ENCODE assay signal across 9 mouse cellular contexts in the genomic region with DNA sequence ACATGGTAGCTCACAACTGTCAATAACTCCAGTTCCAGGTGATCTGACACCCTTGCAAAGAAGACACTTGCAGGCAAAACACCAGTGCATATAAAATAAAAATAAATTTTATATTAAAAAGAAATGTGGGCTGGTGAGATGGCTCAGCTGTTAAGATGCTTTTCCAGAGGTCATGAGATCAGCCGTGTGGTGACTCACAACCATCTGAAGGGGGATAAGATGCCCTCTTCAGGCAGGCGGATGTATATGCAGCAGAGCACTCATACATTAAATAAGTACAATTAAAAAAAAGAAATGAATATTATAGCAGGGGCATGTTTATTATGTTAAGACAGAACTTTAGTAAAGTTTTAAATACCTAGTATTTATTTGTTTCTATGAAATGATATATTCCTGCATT. TPM values are rescaled to one million over a fixed set of nuclear protein-coding genes. Genes with fewer than 3 reads are reported as not detected.
DNase-seq lines count a peak whose midpoint lies in the region; ATAC-seq and TF ChIP-seq lines count a peak whose summit lies in the region.
"Had no signal": no experiment of that assay in that cellular context is flagged by ENCODE, and none has a peak within 500 bp of the region (broad histone marks: within the 10 kb centered on the region; RNA-seq: fewer than 3 reads in every experiment).

No protein-coding gene starts in this region.

- no peak overlapping the region for H3K9ac ChIP-seq in embryonic facial prominence, embryonic 11.5 days (replicated peaks; ENCODE audit: low read length)
- H3K9ac ChIP-seq in midbrain, postnatal 0 days (replicated peaks; ENCODE audit: low read length, poor library complexity, severe bottlenecking) = no peak overlapping the region
- H3K9ac ChIP-seq in midbrain, embryonic 16.5 days (ENCODE audit: low read depth, low read length) = no peak overlapping the region
- no peak overlapping the region for H3K9ac ChIP-seq in heart, embryonic 12.5 days
- H3K9ac ChIP-seq: limb, embryonic 12.5 days had no signal

- WGBS in embryonic facial prominence, embryonic 11.5 days = 51% methylated on average over 2 of the region's 2 CpGs
- WGBS in embryonic facial prominence, embryonic 10.5 days = 54% methylated on average over 2 of the region's 2 CpGs
- WGBS in midbrain, postnatal 0 days = 35% methylated on average over 2 of the region's 2 CpGs
- WGBS in midbrain, embryonic 16.5 days = 53% methylated on average over 2 of the region's 2 CpGs
- 46% methylated on average over 2 of the region's 2 CpGs for WGBS in heart, embryonic 12.5 days

- no peak for ATAC-seq in embryonic facial prominence, embryonic 11.5 days (replicated peaks; ENCODE audit: insufficient number of reproducible peaks, low FRiP score, low TSS enrichment, low read depth)
- ATAC-seq in midbrain, postnatal 0 days (ENCODE audit: low FRiP score) = no peak
- no peak for ATAC-seq in midbrain, embryonic 16.5 days
- ATAC-seq in heart, embryonic 12.5 days (ENCODE audit: insufficient number of reproducible peaks, low FRiP score) = no peak

- H3K4me3 ChIP-seq in embryonic facial prominence, embryonic 11.5 days (ENCODE audit: low read depth, low read length) = no peak overlapping the region
- no peak overlapping the region for H3K4me3 ChIP-seq in embryonic facial prominence, embryonic 10.5 days
- H3K4me3 ChIP-seq in midbrain, postnatal 0 days (ENCODE audit: low read depth, low read length) = no peak overlapping the region
- H3K4me3 ChIP-seq in midbrain, embryonic 16.5 days (ENCODE audit: low read depth, low read length) = no peak overlapping the region
- no peak overlapping the region for H3K4me3 ChIP-seq in heart, embryonic 12.5 days
- H3K4me3 ChIP-seq: limb, embryonic 12.5 days had no signal

- H3K4me2 ChIP-seq in embryonic facial prominence, embryonic 11.5 days (ENCODE audit: low read depth, low read length) = no peak overlapping the region
- H3K4me2 ChIP-seq in midbrain, postnatal 0 days (ENCODE audit: low read depth, low read length, poor library complexity, severe bottlenecking) = no peak overlapping the region
- H3K4me2 ChIP-seq in midbrain, embryonic 16.5 days (ENCODE audit: low read length) = no peak overlapping the region
- no peak overlapping the region for H3K4me2 ChIP-seq in heart, embryonic 12.5 days
- H3K4me2 ChIP-seq: limb, embryonic 12.5 days had no signal

- no peaks in the 10 kb centered on the region for H3K4me1 ChIP-seq in embryonic facial prominence, embryonic 11.5 days (ENCODE audit: control insufficient read depth, insufficient read depth, low read length)
- 0 out of 2 replicates have a peak, but pooled peaks cover 1% of the 10 kb centered on the region for H3K4me1 ChIP-seq in embryonic facial prominence, embryonic 10.5 days
- H3K4me1 ChIP-seq in midbrain, postnatal 0 days (ENCODE audit: insufficient read depth, low read length) = no peaks in the 10 kb centered on the region
- H3K4me1 ChIP-seq in midbrain, embryonic 16.5 days (ENCODE audit: control insufficient read depth, insufficient read depth, low read length) = no peaks in the 10 kb centered on the region
- H3K4me1 ChIP-seq in heart, embryonic 12.5 days (replicated peaks) = no peaks in the 10 kb centered on the region
- H3K4me1 ChIP-seq: limb, embryonic 12.5 days had no signal

- TF ChIP-seq CTCF in midbrain, postnatal 0 days (IDR thresholded peaks at IDR 0.05) = peak; percentile 56

- DNase-seq in embryonic facial prominence, embryonic 11.5 days (ENCODE audit: low spot score) = peak; percentile 30
- no peak for DNase-seq in embryonic facial prominence, embryonic 10.5 days (ENCODE audit: low spot score)
- DNase-seq in midbrain, postnatal 0 days (ENCODE audit: low spot score) = peak; percentile 15
- DNase-seq in induced T-regulatory cell, adult 2 months (ENCODE audit: low read depth) = peak; percentile 52
- DNase-seq in thymus, postnatal 25 days = peak; percentile 31
- no peak for DNase-seq in ovary, adult 18-20 months (ENCODE audit: low spot score)

- H3K36me3 ChIP-seq in embryonic facial prominence, embryonic 11.5 days (replicated peaks; ENCODE audit: control insufficient read depth, insufficient read depth, low read depth, low read length) = peaks cover 6% of the 10 kb centered on the region; the same call in 1 of the 2 replicates
- peaks cover 94% of the 10 kb centered on the region for H3K36me3 ChIP-seq in embryonic facial prominence, embryonic 10.5 days (replicated peaks)
- peaks cover 5% of the 10 kb centered on the region for H3K36me3 ChIP-seq in midbrain, postnatal 0 days (ENCODE audit: insufficient read depth, low read length)
- H3K36me3 ChIP-seq in midbrain, embryonic 16.5 days (ENCODE audit: control insufficient read depth, insufficient read depth, low read length) = peaks cover 16% of the 10 kb centered on the region
- H3K36me3 ChIP-seq in heart, embryonic 12.5 days = peaks cover 47% of the 10 kb centered on the region

- no peaks in the 10 kb centered on the region for H3K9me3 ChIP-seq in embryonic facial prominence, embryonic 11.5 days (replicated peaks; ENCODE audit: control insufficient read depth, low read length)
- no peaks in the 10 kb centered on the region for H3K9me3 ChIP-seq in embryonic facial prominence, embryonic 10.5 days
- no peaks in the 10 kb centered on the region for H3K9me3 ChIP-seq in midbrain, postnatal 0 days (ENCODE audit: low read length)
- no peaks in the 10 kb centered on the region for H3K9me3 ChIP-seq in midbrain, embryonic 16.5 days (replicated peaks; ENCODE audit: control insufficient read depth, low read length, poor library complexity, severe bottlenecking)
- no peaks in the 10 kb centered on the region for H3K9me3 ChIP-seq in heart, embryonic 12.5 days (replicated peaks)
- H3K9me3 ChIP-seq: limb, embryonic 12.5 days had no signal

- no peaks in the 10 kb centered on the region for H3K27me3 ChIP-seq in embryonic facial prominence, embryonic 11.5 days (ENCODE audit: control insufficient read depth, insufficient read depth, low read length)
- no peaks in the 10 kb centered on the region for H3K27me3 ChIP-seq in embryonic facial prominence, embryonic 10.5 days (replicated peaks; ENCODE audit: low read depth, poor library complexity, severe bottlenecking)
- no peaks in the 10 kb centered on the region for H3K27me3 ChIP-seq in midbrain, postnatal 0 days (ENCODE audit: insufficient read depth, low read length)
- H3K27me3 ChIP-seq in midbrain, embryonic 16.5 days (ENCODE audit: control insufficient read depth, insufficient read depth, low read depth, low read length) = no peaks in the 10 kb centered on the region
- no peaks in the 10 kb centered on the region for H3K27me3 ChIP-seq in heart, embryonic 12.5 days (replicated peaks)
- H3K27me3 ChIP-seq: limb, embryonic 12.5 days had no signal

- no peak overlapping the region for H3K27ac ChIP-seq in embryonic facial prominence, embryonic 11.5 days (replicated peaks; ENCODE audit: low read depth, low read length)
- no peak overlapping the region for H3K27ac ChIP-seq in embryonic facial prominence, embryonic 10.5 days (replicated peaks)
- no peak overlapping the region for H3K27ac ChIP-seq in midbrain, postnatal 0 days (ENCODE audit: low read depth, low read length)
- H3K27ac ChIP-seq in midbrain, embryonic 16.5 days (ENCODE audit: low read length) = no peak overlapping the region
- H3K27ac ChIP-seq in heart, embryonic 12.5 days (ENCODE audit: poor library complexity, severe bottlenecking) = no peak overlapping the region
- H3K27ac ChIP-seq: limb, embryonic 12.5 days had no signal

RNA-seq across cellular contexts. Expression of a gene that starts 16.9 kb away (rescaled TPM):
- 160 and 164 TPM in 2 replicates for polyA plus RNA-seq in embryonic facial prominence, embryonic 11.5 days (2014; fragmentation: Nextera tagmentation; extraction: Ambion mirVana)
- 182 and 183 TPM in 2 replicates for polyA plus RNA-seq in embryonic facial prominence, embryonic 10.5 days (2016; fragmentation: Nextera tagmentation; extraction: Ambion mirVana)
- total RNA-seq in midbrain, postnatal 0 days (2014; rRNA removed) = 57.9 and 60.0 TPM in 2 replicates
- polyA plus RNA-seq in midbrain, postnatal 0 days (2015; fragmentation: Nextera tagmentation; extraction: Ambion mirVana) = 54.7 and 55.0 TPM in 2 replicates
- polyA plus RNA-seq in midbrain, embryonic 16.5 days (2015; fragmentation: Nextera tagmentation; extraction: Ambion mirVana) = 92.4 and 99.5 TPM in 2 replicates
- polyA plus RNA-seq in heart, embryonic 12.5 days (2016; fragmentation: Nextera tagmentation; extraction: Ambion mirVana) = 71.4 and 73.9 TPM in 2 replicates

RNA-seq across cellular contexts. Expression of a gene that starts 50.0 kb away (rescaled TPM):
- 24.1 and 24.6 TPM in 2 replicates for polyA plus RNA-seq in embryonic facial prominence, embryonic 11.5 days (2014; fragmentation: Nextera tagmentation; extraction: Ambion mirVana)
- polyA plus RNA-seq in embryonic facial prominence, embryonic 10.5 days (2016; fragmentation: Nextera tagmentation; extraction: Ambion mirVana) = 26.7 and 26.8 TPM in 2 replicates
- total RNA-seq in midbrain, postnatal 0 days (2014; rRNA removed) = 19.6 and 26.4 TPM in 2 replicates
- polyA plus RNA-seq in midbrain, postnatal 0 days (2015; fragmentation: Nextera tagmentation; extraction: Ambion mirVana) = 19.6 and 23.4 TPM in 2 replicates
- 17.1 and 23.3 TPM in 2 replicates for polyA plus RNA-seq in midbrain, embryonic 16.5 days (2015; fragmentation: Nextera tagmentation; extraction: Ambion mirVana)
- 27.0 and 30.5 TPM in 2 replicates for polyA plus RNA-seq in heart, embryonic 12.5 days (2016; fragmentation: Nextera tagmentation; extraction: Ambion mirVana)

RNA-seq across cellular contexts. Expression of a gene that starts 50.3 kb away (rescaled TPM):
- polyA plus RNA-seq in embryonic facial prominence, embryonic 11.5 days (2014; fragmentation: Nextera tagmentation; extraction: Ambion mirVana) = 10.4 and 11.0 TPM in 2 replicates
- polyA plus RNA-seq in embryonic facial prominence, embryonic 10.5 days (2016; fragmentation: Nextera tagmentation; extraction: Ambion mirVana) = 11.0 and 15.1 TPM in 2 replicates
- total RNA-seq in midbrain, postnatal 0 days (2014; rRNA removed) = 0.66 and 1.1 TPM in 2 replicates
- polyA plus RNA-seq in midbrain, postnatal 0 days (2015; fragmentation: Nextera tagmentation; extraction: Ambion mirVana) = 1.4 and 2.0 TPM in 2 replicates
- polyA plus RNA-seq in midbrain, embryonic 16.5 days (2015; fragmentation: Nextera tagmentation; extraction: Ambion mirVana) = 2.5 and 2.7 TPM in 2 replicates
- polyA plus RNA-seq in heart, embryonic 12.5 days (2016; fragmentation: Nextera tagmentation; extraction: Ambion mirVana) = 6.1 and 6.7 TPM in 2 replicates

Comparison
In these comparisons a context has a peak if more than half of its experiments do, and no peak if none do; other contexts are left out.
1. DNase-seq: peak in embryonic facial prominence, embryonic 11.5 days (single experiment), midbrain, postnatal 0 days (single experiment), induced T-regulatory cell, adult 2 months (single experiment) and thymus, postnatal 25 days (single experiment); none in embryonic facial prominence, embryonic 10.5 days (single experiment) and ovary, adult 18-20 months (single experiment).